Mouse (Mus musculus): ENCODE measurements around the gene Zdhhc23. TPM values are rescaled to one million over a fixed set of nuclear protein-coding genes. Genes with fewer than 3 reads are reported as not detected.

Gene Zdhhc23
- total RNA-seq (2021), result 10 to 100 TPM; 25.4 to 26.6 TPM
- long read RNA-seq, experiment 1, partial matches to known transcripts, result 1 of 11 reads
- long read RNA-seq, experiment 1, other reads (novel, unspliced or antisense), result 9 of 11 reads
- long read RNA-seq, experiment 2, full-length matches to known transcripts, result 1 of 7 reads
- long read RNA-seq, experiment 2, partial matches to known transcripts, result 1 of 7 reads
- long read RNA-seq, experiment 2, other reads (novel, unspliced or antisense), result 5 of 7 reads

GRCm38 (mm10) chr16:43979328-43980109 lies at the start of gene Zdhhc23:
Gene Zdhhc23, minus strand, starts transcription at chr16:43979791.
- peak in 1 of 2 experiments; percentile 55 for DNase-seq (ENCODE audit: low spot score in 2 of 2)

GRCm38 (mm10) chr16:44029273-44029672 lies 49.7 kb upstream of the Zdhhc23 start:
- DNase-seq (ENCODE audit: low spot score in 2 of 2), result no peak

GRCm38 (mm10) chr16:44026822-44027221 lies 47.2 kb upstream of the Zdhhc23 start:
- no peak for DNase-seq (ENCODE audit: low spot score in 2 of 2)

DNA sequence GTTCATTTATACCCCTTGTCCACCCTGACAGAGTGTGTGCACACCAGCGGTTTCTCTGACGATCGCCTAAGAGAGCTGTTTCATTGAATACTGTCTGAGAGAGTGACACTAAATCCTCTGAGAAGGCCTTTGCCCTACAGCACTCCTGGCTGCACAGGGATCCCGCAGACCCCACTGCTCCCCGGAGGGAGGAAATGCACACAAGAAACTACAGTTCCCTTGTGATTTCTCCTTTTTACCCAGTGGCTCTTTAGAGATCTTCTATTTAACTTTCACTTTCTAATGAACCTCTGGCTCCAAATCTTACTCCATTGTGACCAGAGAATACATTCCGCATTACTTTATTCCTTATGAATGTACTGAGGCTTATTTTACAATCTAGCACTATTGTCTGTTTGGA lies 46.6 kb upstream of the Zdhhc23 start:
- no peak for DNase-seq (ENCODE audit: low spot score in 2 of 2)

DNA sequence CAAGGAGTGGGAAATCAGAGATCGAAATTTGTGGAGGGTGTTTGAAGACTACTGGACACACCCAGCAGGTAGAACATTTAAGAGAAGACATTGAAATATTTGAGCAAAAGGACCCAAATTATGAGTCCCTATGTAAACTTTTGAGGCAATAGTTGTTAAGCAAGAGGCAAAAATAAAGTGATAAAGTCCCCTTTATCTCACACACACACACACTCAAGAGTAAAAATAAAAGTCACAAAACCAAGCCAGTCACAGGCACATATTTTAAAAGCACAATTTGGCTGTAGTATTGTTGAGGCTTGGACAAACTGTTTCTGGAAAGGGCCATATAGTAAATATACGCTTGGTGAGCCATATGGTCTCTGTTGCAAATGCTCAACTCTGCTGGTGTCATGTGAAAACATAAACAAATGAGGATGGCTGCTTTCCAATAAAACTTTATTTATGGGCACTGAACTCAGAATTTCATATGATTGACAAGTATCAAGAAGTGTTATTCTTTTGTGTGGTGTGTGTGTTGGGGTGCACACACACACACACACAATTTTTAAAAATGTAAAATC lies 39.5 kb upstream of the Zdhhc23 start:
- no peak for DNase-seq (ENCODE audit: low spot score in 2 of 2)

DNA sequence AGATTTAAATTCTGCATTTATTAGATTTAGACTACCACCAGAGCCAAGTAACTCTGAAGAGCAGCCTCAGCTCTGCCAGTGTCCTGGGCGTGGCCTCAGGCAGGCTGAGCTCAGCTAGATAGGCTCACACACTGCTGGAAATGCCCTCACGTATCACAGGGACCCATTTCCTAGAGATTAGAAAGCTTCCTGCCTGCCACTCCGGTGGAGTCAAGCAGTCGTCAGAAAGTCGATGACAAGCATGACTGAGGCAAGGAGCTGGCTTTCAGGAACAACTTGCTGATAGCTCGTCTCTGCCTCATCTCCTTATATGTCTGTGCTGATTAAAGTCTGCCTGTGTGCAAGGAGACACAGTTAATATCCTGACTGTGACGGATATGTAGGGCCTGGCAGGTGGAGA lies 38.8 kb upstream of the Zdhhc23 start:
- DNase-seq (ENCODE audit: low spot score in 2 of 2), result no peak

DNA sequence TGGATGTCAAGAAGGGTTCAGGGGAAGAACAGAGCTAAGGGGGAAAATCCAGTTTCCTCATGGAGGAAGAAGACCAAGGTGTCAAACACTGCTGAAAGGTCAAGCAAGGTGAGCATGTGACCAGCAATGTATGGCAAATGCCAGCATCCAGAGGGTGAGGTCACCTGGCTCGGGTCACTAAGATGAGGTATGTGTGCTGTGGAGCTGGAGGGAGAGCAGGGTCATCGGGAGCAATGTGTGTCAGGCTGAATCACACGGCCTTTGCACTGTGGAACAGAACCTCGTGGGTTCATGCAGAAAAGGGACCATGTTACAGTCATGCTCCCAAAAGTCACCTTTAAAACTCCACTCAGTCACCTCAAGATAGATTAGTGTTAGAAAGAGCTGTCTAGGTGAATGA lies 38.1 kb upstream of the Zdhhc23 start:
- no peak for DNase-seq (ENCODE audit: low spot score in 2 of 2)

DNA sequence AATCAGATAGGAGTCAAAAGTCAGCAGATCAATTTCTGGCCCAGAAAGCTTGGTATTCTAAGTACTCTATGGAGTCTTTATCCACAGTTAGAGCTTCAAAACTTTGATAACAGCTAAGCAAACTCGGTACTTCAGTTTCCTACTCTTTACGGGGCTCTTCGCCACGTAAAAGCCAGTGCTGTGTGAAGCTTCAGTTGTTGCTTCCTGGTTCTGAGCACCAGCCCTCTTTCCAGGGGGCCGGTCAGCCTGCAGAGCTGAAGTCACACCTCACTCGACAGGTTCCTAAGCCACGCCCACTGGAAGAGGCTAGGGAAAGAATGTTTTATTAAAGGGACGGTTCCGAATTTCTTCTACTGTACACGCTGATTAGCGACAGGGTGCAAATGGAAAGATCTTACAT lies 36.6 kb upstream of the Zdhhc23 start:
- no peak for DNase-seq (ENCODE audit: low spot score in 2 of 2)

GRCm38 (mm10) chr16:44015416-44016158 lies 36.0 kb upstream of the Zdhhc23 start:
- DNase-seq (ENCODE audit: low spot score in 2 of 2), result no peak

DNA sequence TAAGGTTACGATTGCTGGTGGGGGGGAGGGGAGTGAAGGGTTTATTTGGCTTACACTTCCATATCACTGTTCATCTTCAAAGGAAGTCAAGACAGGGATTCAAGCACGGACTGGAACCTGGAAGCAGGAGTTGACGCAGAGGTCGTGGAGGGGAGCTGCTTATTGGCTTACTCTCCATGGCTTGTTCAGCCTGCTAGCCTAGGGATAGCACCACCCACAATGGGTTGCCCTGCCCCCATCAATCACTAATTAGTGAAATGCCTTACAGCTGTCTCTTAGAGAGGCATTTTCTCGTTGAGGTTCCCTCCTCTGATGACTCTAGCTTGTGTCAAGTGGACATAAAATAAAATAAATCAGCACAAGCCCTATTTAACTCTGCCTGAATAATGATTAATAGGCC lies 31.4 kb upstream of the Zdhhc23 start:
- no peak for DNase-seq (ENCODE audit: low spot score in 2 of 2)

- no peak for DNase-seq (ENCODE audit: low spot score in 2 of 2)
Measured at GRCm38 (mm10) chr16:44002086-44002485, 22.5 kb upstream of the Zdhhc23 start.

- no peak for DNase-seq (ENCODE audit: low spot score in 2 of 2)
Measured at GRCm38 (mm10) chr16:43999541-43999940, 19.9 kb upstream of the Zdhhc23 start.

DNA sequence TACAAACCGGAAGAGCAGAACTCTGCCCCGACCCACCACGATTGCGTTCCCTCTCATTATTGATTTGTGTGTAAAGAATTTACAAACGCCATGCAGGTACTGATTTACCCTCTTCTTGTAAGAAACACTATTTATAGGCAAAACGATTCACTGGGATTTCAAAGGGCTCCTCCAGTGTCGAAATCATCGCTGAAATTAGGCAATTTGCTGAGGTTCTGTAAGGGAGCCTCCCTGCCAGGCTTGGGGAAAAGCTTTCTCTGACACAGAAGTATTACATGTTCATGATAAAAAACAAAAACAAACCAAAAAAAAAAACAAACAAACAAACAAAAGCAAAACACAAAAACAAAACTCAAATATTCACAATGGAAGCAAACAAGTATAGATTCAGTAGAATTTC lies 19.5 kb upstream of the Zdhhc23 start:
- no peak for DNase-seq (ENCODE audit: low spot score in 2 of 2)

- DNase-seq (ENCODE audit: low spot score in 2 of 2), result no peak
Measured at GRCm38 (mm10) chr16:43994623-43995022, 15.0 kb upstream of the Zdhhc23 start.

GRCm38 (mm10) chr16:43986299-43986698 lies 6.7 kb upstream of the Zdhhc23 start:
- DNase-seq (ENCODE audit: low spot score in 2 of 2), result no peak

DNA sequence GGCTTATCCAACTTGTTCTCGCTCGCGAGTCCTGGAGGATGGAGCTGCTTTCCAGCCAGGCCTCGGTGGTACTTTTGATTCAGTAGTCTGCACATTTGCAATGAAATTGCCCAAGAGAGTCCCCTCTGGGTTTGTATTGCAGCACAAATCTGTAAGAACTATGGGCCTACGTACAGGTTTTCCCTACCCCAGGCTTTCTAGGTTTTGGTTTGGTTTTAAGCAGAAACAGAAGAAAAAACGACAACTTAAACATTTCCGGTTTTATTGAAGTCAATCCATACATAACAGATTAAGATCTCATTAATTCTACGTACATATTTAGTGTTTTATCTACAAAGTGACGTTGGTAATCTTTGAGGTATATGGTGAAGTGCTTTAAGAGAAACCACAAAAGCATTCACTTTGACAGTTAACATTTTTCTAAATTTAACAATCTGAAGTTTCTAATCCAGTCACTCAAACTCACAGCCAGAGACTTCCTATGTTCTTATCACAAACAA lies 569 bp upstream of the Zdhhc23 start:
- no peak for DNase-seq (ENCODE audit: low spot score in 2 of 2)

GRCm38 (mm10) chr16:43979010-43979327 lies 622 bp downstream of the Zdhhc23 start:
- no peak for DNase-seq (ENCODE audit: low spot score in 2 of 2)

DNA sequence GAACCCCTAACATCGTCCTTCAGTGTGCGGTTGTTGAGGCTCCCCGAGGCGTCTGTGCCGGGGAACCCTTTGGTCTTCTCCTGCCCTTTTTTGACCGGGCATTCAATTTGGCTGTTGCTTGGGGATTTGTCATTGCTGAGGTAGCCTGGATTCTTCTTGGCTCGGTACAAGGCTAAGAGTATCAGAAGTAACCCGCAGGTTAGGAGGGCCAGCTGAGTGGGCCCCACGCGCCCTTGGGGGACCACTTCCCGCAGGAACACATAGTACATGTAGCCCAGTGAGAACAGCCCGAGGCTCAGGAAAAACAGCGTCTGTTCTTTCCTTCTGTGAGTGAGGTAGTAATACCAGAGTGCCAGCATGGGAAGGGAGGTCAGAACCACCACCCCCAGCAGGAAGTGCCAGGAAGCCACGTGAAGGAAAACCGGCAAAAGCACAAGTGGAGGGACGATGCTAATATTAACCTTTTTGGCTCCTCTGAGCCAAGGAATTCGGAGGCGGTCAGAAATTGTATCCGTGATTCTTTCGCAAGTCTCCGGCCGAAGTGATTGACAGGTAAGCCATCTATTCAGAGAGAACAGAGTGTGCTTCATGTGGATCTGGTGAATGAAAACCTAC lies 5.9 kb downstream of the Zdhhc23 start:
- no peak for DNase-seq (ENCODE audit: low spot score in 2 of 2)

- DNase-seq (ENCODE audit: low spot score in 2 of 2), result no peak
Measured at GRCm38 (mm10) chr16:43973147-43973546, 6.4 kb downstream of the Zdhhc23 start.

DNA sequence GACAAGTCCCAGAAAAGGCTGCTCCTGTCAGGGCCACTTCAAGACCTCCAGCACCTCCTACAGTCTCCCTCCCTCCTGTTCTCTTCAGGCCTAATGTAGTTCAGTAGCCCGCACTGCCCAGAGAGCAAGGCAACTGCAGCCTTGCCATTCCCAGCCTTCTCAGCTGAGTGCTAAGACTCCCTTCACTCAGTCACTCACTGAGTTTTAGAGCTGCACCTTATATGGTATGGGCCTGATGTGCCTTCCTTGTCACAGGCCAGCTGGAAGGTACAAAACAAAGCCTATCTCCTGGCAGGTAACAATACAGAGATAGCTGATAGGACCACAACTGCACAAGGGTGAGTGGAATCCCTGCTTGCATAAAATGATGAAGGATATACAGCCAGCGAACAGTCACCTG lies 7.2 kb downstream of the Zdhhc23 start:
- DNase-seq (ENCODE audit: low spot score in 2 of 2), result no peak

- DNase-seq (ENCODE audit: low spot score in 2 of 2), result no peak
Measured at GRCm38 (mm10) chr16:43971741-43972140, 7.8 kb downstream of the Zdhhc23 start.

All from left cerebral cortex, adult 18-20 months (tissue).